Mouse (Mus musculus) lung, postnatal 0 days (tissue): ENCODE data around the gene 4930595D18Rik. TPM values are rescaled to one million over a fixed set of nuclear protein-coding genes. Genes with fewer than 3 reads are reported as not detected.
A peak's percentile ranks its signal among the peaks of the same experiment; 100 is the strongest.

ENCODE experiments used
- ATAC-seq: fragments of 200-750 bp; cut with Nextera tagmentation; 2 replicates; pipeline ENCODE4 v1.8.0; 2017; ENCODE audit warnings: moderate library complexity
- DNase-seq: peaks from one replicate; pipeline ENCODE4 v3.0.0-alpha.2; 2016; ENCODE audit warnings: low spot score
- H3K27ac ChIP-seq: fragments of 300-500 bp; sonication (generic); 2 replicates; pipeline ENCODE4 v1.5.1; 2014; ENCODE audit warnings: antibody characterized with exemption, mild to moderate bottlenecking, low read length, mixed read lengths
- H3K27me3 ChIP-seq: fragments of 300-500 bp; sonication (generic); replicated peaks from 2 replicates; pipeline ENCODE4 v1.6.1; 2014; ENCODE audit warnings: low read length, mixed read lengths; ENCODE audit not compliant: insufficient read depth
- H3K36me3 ChIP-seq: fragments of 300-500 bp; sonication (generic); 2 replicates; pipeline ENCODE4 v1.6.1; 2014; ENCODE audit warnings: low read length, mixed read lengths; ENCODE audit not compliant: insufficient read depth
- H3K4me1 ChIP-seq: fragments of 300-500 bp; sonication (generic); 2 replicates; pipeline ENCODE4 v1.6.1; 2014; ENCODE audit warnings: antibody characterized with exemption, low read depth, low read length, mixed read lengths; ENCODE audit not compliant: insufficient read depth
- H3K4me2 ChIP-seq: fragments of 300-500 bp; sonication (generic); replicated peaks from 2 replicates; pipeline ENCODE4 v1.6.1; 2014; ENCODE audit warnings: low read depth, mild to moderate bottlenecking, low read length, moderate library complexity, mixed read lengths
- H3K4me3 ChIP-seq: fragments of 300-500 bp; sonication (generic); 2 replicates; pipeline ENCODE4 v1.5.1; 2014; ENCODE audit warnings: low read depth, low read length
- H3K9ac ChIP-seq: fragments of 300-500 bp; sonication (generic); replicated peaks from 2 replicates; pipeline ENCODE4 v1.6.1; 2014; ENCODE audit warnings: low read depth, mild to moderate bottlenecking
- H3K9me3 ChIP-seq: fragments of 300-500 bp; sonication (generic); 2 replicates; pipeline ENCODE4 v1.6.1; 2016; ENCODE audit warnings: low read length, mixed read lengths
- CTCF ChIP-seq: IDR thresholded peaks from 2 replicates; pipeline ENCODE4 v1.5.1; 2016; ENCODE audit warnings: antibody characterized with exemption, mild to moderate bottlenecking
- EP300 ChIP-seq: IDR thresholded peaks from 2 replicates; pipeline ENCODE4 v1.6.1; 2016; ENCODE audit warnings: antibody characterized with exemption, mild to moderate bottlenecking, control low read depth
- WGBS: fragments of 180-500 bp; shearing (Covaris S2); extraction: QIAGEN DNeasy Blood & Tissue Kit; methylation state at CpG from one replicate; pipeline ENCODE4 v1.1.7; 2014; 5-methylcytosine and 5-hydroxymethylcytosine counted together
- polyA plus RNA-seq: library from polyadenylated mRNA; unstranded; fragments of >200 nt; fragmentation: Nextera tagmentation; extraction: Ambion mirVana; gene quantifications from 2 replicates; pipeline ENCODE4 v1.2.1, GENCODE M21; 2015

4930595D18Rik gene
- polyA plus RNA-seq, 1 experiment from 2014 or later: not detected

DNA sequence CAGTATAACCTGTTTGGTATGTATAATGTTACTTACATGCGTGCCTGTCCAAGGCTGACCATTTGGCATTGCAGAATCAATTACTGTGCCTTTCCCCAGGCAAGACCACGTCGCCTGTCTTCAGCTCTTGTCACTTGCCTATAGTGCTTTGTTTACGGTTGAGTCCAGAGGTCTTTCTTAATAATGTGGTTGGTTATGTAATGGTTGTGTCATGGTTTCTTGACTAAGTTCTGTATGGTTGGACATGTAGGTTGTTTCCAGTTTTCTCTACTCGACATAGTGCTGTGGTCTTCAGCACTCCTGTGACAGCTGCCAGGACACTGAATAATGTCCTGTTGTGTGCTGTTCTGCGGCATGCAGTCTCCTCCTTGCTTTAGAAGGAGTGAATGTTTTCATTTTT is 8.5 kb upstream of the 4930595D18Rik start:
- no peak for TF ChIP-seq EP300
- no peak for TF ChIP-seq CTCF
- ATAC-seq: peak; percentile 28
- Histone ChIP-seq H3K27ac (no peak overlapping the region), H3K9me3 (no peaks in the 10 kb centered on the region), H3K36me3 (no peaks in the 10 kb centered on the region), H3K27me3 (no peaks in the 10 kb centered on the region), H3K4me3 (no peak overlapping the region), H3K4me1 (no peaks in the 10 kb centered on the region), H3K9ac (no peak overlapping the region), H3K4me2 (no peak overlapping the region)
- 55% methylated on average over 6 of the region's 6 CpGs for WGBS
- DNase-seq: peak; percentile 35

DNA sequence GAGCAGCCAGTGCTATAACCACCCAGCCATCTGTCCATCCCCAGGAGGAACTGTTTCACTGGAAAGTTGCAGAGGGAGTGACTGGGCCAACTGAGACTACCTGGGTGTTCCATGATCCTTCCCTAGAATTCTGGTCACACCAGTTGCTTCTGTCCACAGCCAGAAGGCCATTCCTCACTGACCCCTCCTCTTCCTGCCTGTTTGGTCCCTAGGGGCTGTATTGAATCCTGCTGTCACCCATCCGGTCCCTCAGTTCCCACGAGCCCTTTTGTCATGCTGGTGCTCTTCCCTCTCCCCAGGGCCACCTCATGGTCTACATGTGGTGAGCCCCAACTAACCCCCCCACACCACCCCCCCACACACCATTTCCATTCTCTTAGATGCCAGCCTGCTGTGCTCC is 6.6 kb upstream of the 4930595D18Rik start:
- no peak overlapping the region for H3K4me2 ChIP-seq
- H3K9ac ChIP-seq: no peak overlapping the region
- DNase-seq (no peak), ATAC-seq (peak; percentile 23; the same call in 1 of the 2 replicates)
- H3K4me1 ChIP-seq: no peaks in the 10 kb centered on the region
- H3K27me3 ChIP-seq: no peaks in the 10 kb centered on the region
- TF ChIP-seq EP300 (no peak), CTCF (no peak)
- H3K9me3 ChIP-seq: no peaks in the 10 kb centered on the region
- no peak overlapping the region for H3K4me3 ChIP-seq
- no peak overlapping the region for H3K27ac ChIP-seq
- 68% methylated on average over 2 of the region's 2 CpGs for WGBS
- no peaks in the 10 kb centered on the region for H3K36me3 ChIP-seq

DNA sequence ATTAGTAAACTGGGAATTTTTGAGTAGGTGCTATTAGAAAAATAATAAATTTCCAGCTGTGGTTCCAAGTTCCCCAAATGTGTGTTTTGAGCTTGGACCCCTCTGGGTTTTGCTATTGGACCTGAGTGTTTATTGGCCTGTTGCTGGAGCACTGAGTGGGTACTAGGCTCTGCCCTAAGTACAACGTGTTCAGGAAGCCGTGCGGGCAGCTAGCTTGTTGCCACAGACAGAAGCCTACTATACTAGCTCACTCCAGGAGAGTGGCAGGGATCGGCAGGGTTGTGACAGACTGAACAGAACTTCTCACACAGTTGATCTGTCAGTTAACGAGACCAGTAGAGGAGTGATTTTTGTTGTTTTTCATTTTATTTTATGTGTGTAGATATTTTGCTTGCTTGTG is 6.1 kb upstream of the 4930595D18Rik start:
- WGBS: 73% methylated on average over 5 of the region's 5 CpGs
- H3K4me3 ChIP-seq: no peak overlapping the region
- H3K27me3 ChIP-seq: no peaks in the 10 kb centered on the region
- DNase-seq (no peak), ATAC-seq (no peak)
- no peak for TF ChIP-seq CTCF
- no peak for TF ChIP-seq EP300
- no peak overlapping the region for H3K27ac ChIP-seq
- no peak overlapping the region for H3K9ac ChIP-seq
- H3K4me1 ChIP-seq: no peaks in the 10 kb centered on the region
- H3K36me3 ChIP-seq: no peaks in the 10 kb centered on the region
- no peaks in the 10 kb centered on the region for H3K9me3 ChIP-seq
- H3K4me2 ChIP-seq: no peak overlapping the region

DNA sequence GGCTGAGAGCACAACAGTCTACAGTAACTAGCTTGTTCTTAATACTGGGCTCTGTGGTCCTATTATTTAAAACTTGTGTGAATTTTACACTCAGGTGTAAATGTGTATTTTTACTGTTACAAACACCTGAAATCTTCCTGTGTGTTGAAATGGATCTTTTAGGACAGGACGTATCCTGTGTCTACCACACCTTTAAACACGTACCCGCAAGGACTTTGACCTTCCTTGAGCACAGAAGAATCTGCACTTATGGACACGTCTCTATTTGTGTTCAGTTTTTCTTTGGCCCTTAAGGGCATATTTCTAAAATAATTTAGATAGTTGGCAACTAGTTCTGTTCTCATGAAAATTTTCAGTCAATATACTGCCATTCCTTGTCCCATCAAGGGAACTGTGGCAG is 4.0 kb upstream of the 4930595D18Rik start:
- TF ChIP-seq CTCF (no peak), EP300 (no peak)
- Histone ChIP-seq H3K36me3 (no peaks in the 10 kb centered on the region), H3K9ac (no peak overlapping the region), H3K4me3 (no peak overlapping the region), H3K27ac (no peak overlapping the region), H3K9me3 (no peaks in the 10 kb centered on the region), H3K27me3 (no peaks in the 10 kb centered on the region), H3K4me2 (no peak overlapping the region), H3K4me1 (no peaks in the 10 kb centered on the region)
- no peak for DNase-seq
- 72% methylated on average over 4 of the region's 4 CpGs for WGBS
- ATAC-seq: no peak

DNA sequence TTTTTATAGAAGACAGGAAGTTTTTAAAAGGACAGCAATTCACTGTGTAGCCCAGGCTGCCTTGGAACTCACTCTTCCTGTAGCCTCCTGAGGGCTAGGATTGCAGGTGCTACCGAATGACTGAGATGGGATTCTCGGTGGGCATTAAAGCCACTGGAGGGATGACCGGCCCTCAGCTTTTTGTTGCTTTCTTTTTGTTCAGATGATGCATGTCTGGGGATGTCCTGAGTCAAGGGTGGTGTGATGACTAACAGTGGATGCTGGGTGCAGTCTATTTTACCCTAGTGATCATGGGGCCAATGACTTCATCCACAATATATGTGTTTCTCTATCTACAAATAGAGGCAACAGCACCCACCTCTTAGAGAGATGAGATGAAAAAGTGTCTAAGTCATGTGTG is 2.7 kb upstream of the 4930595D18Rik start:
- DNase-seq: no peak
- H3K36me3 ChIP-seq: no peaks in the 10 kb centered on the region
- H3K27ac ChIP-seq: no peak overlapping the region
- TF ChIP-seq EP300: no peak
- no peak for TF ChIP-seq CTCF
- H3K4me3 ChIP-seq: no peak overlapping the region
- no peak overlapping the region for H3K4me2 ChIP-seq
- no peaks in the 10 kb centered on the region for H3K27me3 ChIP-seq
- H3K9ac ChIP-seq: no peak overlapping the region
- H3K4me1 ChIP-seq: no peaks in the 10 kb centered on the region
- ATAC-seq: no peak
- 79% methylated on average over 3 of the region's 3 CpGs for WGBS
- no peaks in the 10 kb centered on the region for H3K9me3 ChIP-seq

DNA sequence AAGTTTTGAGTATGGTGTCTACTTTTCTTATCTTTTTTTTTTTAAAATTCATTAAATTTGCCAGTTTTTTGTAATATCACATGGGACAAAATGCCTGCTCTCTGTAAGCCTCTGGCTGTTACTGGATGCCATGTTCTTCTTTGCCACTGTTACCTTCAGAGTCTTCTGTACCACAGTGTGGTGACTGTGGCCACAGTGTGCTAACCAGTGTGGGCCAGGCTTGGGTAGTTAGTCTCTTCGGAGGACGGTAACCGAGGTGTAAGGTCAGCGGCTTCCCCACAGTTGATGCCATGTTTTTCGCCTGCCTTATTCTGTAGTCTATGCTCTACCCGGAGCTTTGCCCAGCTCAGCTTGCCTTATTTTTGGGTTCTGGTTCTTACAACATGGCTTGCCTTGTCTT is 1.9 kb downstream of the 4930595D18Rik start:
- no peak for DNase-seq
- Histone ChIP-seq H3K27me3 (no peaks in the 10 kb centered on the region), H3K9me3 (no peaks in the 10 kb centered on the region), H3K4me3 (no peak overlapping the region), H3K4me2 (no peak overlapping the region), H3K27ac (no peak overlapping the region), H3K9ac (no peak overlapping the region), H3K36me3 (no peaks in the 10 kb centered on the region), H3K4me1 (no peaks in the 10 kb centered on the region)
- 93% methylated on average over 6 of the region's 6 CpGs for WGBS
- TF ChIP-seq EP300 (no peak), CTCF (no peak)
- no peak for ATAC-seq

DNA sequence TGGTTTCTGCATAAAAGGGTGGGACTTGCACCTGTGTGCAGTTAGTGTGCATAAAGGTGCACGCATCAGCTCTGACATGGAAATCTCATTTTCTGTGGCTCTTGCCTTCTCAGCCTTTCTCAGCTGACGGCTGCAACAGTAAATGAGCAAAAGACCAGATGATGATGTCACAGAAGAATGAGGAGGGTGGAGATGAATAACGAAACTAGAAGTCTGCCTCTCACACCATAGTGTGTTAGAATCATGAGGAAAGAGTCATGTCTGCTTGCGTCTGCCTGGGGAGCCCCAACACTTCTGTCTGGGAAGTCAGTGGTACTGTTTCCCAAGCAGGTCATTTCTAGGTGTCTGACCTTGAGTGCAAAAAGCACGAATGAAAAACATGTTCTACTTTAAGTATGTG is 2.4 kb downstream of the 4930595D18Rik start:
- TF ChIP-seq EP300 (no peak), CTCF (no peak)
- Histone ChIP-seq H3K9ac (no peak overlapping the region), H3K4me2 (no peak overlapping the region), H3K4me3 (no peak overlapping the region), H3K4me1 (no peaks in the 10 kb centered on the region), H3K27ac (no peak overlapping the region), H3K36me3 (no peaks in the 10 kb centered on the region), H3K9me3 (no peaks in the 10 kb centered on the region), H3K27me3 (no peaks in the 10 kb centered on the region)
- ATAC-seq (no peak), DNase-seq (no peak)
- 83% methylated on average over 5 of the region's 5 CpGs for WGBS
